21 mouse cellular contexts compared by ENCODE assay signal in the genomic region with DNA sequence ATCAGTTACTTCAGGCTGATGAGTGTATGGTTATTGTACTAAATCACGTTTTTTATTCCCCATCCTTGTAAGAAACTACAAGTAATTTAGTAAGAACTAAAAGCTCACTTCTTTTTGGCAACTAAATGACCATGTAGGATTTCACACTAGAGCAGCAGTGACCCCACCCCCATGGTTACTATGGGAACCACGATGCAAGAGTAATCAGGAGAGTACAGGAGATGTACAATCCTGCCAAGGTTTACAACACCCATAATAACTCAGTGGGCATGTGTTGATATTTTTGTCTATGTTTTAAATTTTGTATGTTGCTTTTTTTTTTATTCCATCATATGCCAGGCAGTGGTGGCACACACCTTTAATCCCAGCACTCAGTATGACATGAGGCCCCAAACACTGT. TPM values are rescaled to one million over a fixed set of nuclear protein-coding genes. Genes with fewer than 3 reads are reported as not detected.
A peak's percentile ranks its signal among the peaks of the same experiment; 100 is the strongest.
DNase-seq lines count a peak whose midpoint lies in the region; ATAC-seq lines count a peak whose summit lies in the region.
"Had no signal": no experiment of that assay in that cellular context is flagged by ENCODE, and none has a peak within 500 bp of the region (broad histone marks: within the 10 kb centered on the region; RNA-seq: fewer than 3 reads in every experiment).

No protein-coding gene starts in this region.

- H3K4me3 ChIP-seq in forebrain, embryonic 14.5 days (ENCODE audit: low read depth, low read length) = no peak overlapping the region
- no peak overlapping the region for H3K4me3 ChIP-seq in forebrain, embryonic 12.5 days (replicated peaks)
- no peak overlapping the region for H3K4me3 ChIP-seq in liver, embryonic 11.5 days (ENCODE audit: low read depth, low read length)
- H3K4me3 ChIP-seq: forebrain, embryonic 10.5 days; gastrocnemius, adult 2 months; heart, adult 2 months; hindbrain, embryonic 12.5 days; intestine, embryonic 15.5 days; limb, embryonic 13.5 days; midbrain, embryonic 12.5 days had no signal

- no peak overlapping the region for H3K4me2 ChIP-seq in forebrain, embryonic 14.5 days (ENCODE audit: low read length)
- H3K4me2 ChIP-seq in forebrain, embryonic 12.5 days = no peak overlapping the region
- no peak overlapping the region for H3K4me2 ChIP-seq in liver, embryonic 11.5 days
- H3K4me2 ChIP-seq: hindbrain, embryonic 12.5 days; intestine, embryonic 15.5 days; limb, embryonic 13.5 days; midbrain, embryonic 12.5 days had no signal

- no peak for ATAC-seq in forebrain, embryonic 14.5 days
- no peak for ATAC-seq in forebrain, embryonic 12.5 days (ENCODE audit: low FRiP score)
- no peak for ATAC-seq in liver, embryonic 11.5 days (replicated peaks; ENCODE audit: low FRiP score)
- peak; percentile 91 for ATAC-seq in megakaryocyte-erythroid progenitor cell, adult 5-6 weeks (replicated peaks; ENCODE audit: low FRiP score, low TSS enrichment, poor library complexity, severe bottlenecking)
- ATAC-seq: CD4-positive, CD25-positive, alpha-beta regulatory T cell, adult 4 months; intestine, embryonic 15.5 days had no signal

- 0 out of 2 replicates have a peak, but pooled peaks cover 7% of the 10 kb centered on the region for H3K36me3 ChIP-seq in forebrain, embryonic 14.5 days (ENCODE audit: control insufficient read depth, insufficient read depth, low read length)
- peaks cover 5% of the 10 kb centered on the region; the same call in 1 of the 2 replicates for H3K36me3 ChIP-seq in forebrain, embryonic 12.5 days (replicated peaks)
- H3K36me3 ChIP-seq in liver, embryonic 11.5 days (ENCODE audit: control insufficient read depth, insufficient read depth, low read length) = peaks cover 8% of the 10 kb centered on the region; the same call in 1 of the 2 replicates
- H3K36me3 ChIP-seq: intestine, embryonic 15.5 days had no signal

- DNase-seq in forebrain, embryonic 14.5 days (ENCODE audit: low spot score) = peak; percentile 34
- peak; percentile 5 for DNase-seq in liver, embryonic 11.5 days (ENCODE audit: low spot score)
- DNase-seq in liver = no peak
- peak; percentile 51 for DNase-seq in NIH3T3 (ENCODE audit: low read depth)
- DNase-seq in gastrocnemius, postnatal 36 days = no peak
- DNase-seq in cerebellum, adult 8-10 months = no peak
- DNase-seq: adrenal gland, adult 2 months; cerebellum, adult 9-10 months; gastrocnemius, adult 2 months; heart, adult 2 months; layer of hippocampus, postnatal 36 days; lung, adult 18-20 months had no signal

- no peaks in the 10 kb centered on the region for H3K27me3 ChIP-seq in forebrain, embryonic 14.5 days (replicated peaks; ENCODE audit: control insufficient read depth, insufficient read depth, low read length)
- H3K27me3 ChIP-seq in forebrain, embryonic 12.5 days = no peaks in the 10 kb centered on the region
- no peaks in the 10 kb centered on the region for H3K27me3 ChIP-seq in liver, embryonic 11.5 days (replicated peaks; ENCODE audit: control insufficient read depth, insufficient read depth, low read length)
- H3K27me3 ChIP-seq: hindbrain, embryonic 12.5 days; intestine, embryonic 15.5 days; limb, embryonic 13.5 days; midbrain, embryonic 12.5 days had no signal

- no peak overlapping the region for H3K9ac ChIP-seq in forebrain, embryonic 14.5 days (ENCODE audit: low read length)
- H3K9ac ChIP-seq in forebrain, embryonic 12.5 days = no peak overlapping the region
- H3K9ac ChIP-seq in liver, embryonic 11.5 days (ENCODE audit: low read depth, low read length) = no peak overlapping the region
- H3K9ac ChIP-seq: hindbrain, embryonic 12.5 days; intestine, embryonic 15.5 days; limb, embryonic 13.5 days; midbrain, embryonic 12.5 days had no signal

- H3K27ac ChIP-seq in forebrain, embryonic 14.5 days (ENCODE audit: low read depth, low read length) = no peak overlapping the region
- no peak overlapping the region for H3K27ac ChIP-seq in forebrain, embryonic 12.5 days
- H3K27ac ChIP-seq in liver, embryonic 11.5 days (ENCODE audit: low read depth, low read length) = no peak overlapping the region
- H3K27ac ChIP-seq: forebrain, embryonic 10.5 days; gastrocnemius, adult 2 months; heart, adult 2 months; hindbrain, embryonic 12.5 days; intestine, embryonic 15.5 days; limb, embryonic 13.5 days; midbrain, embryonic 12.5 days had no signal

- H3K9me3 ChIP-seq in forebrain, embryonic 14.5 days (replicated peaks; ENCODE audit: control insufficient read depth, low read length) = no peaks in the 10 kb centered on the region
- no peaks in the 10 kb centered on the region for H3K9me3 ChIP-seq in forebrain, embryonic 12.5 days
- no peaks in the 10 kb centered on the region for H3K9me3 ChIP-seq in liver, embryonic 11.5 days (ENCODE audit: control insufficient read depth, low read length)
- H3K9me3 ChIP-seq: forebrain, embryonic 10.5 days; G1E; hindbrain, embryonic 12.5 days; intestine, embryonic 15.5 days; limb, embryonic 13.5 days; midbrain, embryonic 12.5 days had no signal

- H3K4me1 ChIP-seq in forebrain, embryonic 14.5 days (ENCODE audit: control insufficient read depth, insufficient read depth, low read length) = no peaks in the 10 kb centered on the region
- no peaks in the 10 kb centered on the region for H3K4me1 ChIP-seq in forebrain, embryonic 12.5 days
- no peaks in the 10 kb centered on the region for H3K4me1 ChIP-seq in liver, embryonic 11.5 days (replicated peaks; ENCODE audit: control insufficient read depth, insufficient read depth, low read length)
- H3K4me1 ChIP-seq: hindbrain, embryonic 12.5 days; intestine, embryonic 15.5 days; limb, embryonic 13.5 days; midbrain, embryonic 12.5 days had no signal

- 73% methylated on average over 2 of the region's 2 CpGs for WGBS in forebrain, embryonic 14.5 days
- WGBS in forebrain, embryonic 12.5 days = 73% methylated on average over 2 of the region's 2 CpGs
- 73% methylated on average over 2 of the region's 2 CpGs for WGBS in liver, embryonic 11.5 days

- intact Hi-C loops in gastrocnemius, postnatal 36 days (cut with DNase I) = no loop called here

RNA-seq across cellular contexts. Expression of a gene that starts 45.2 kb away (rescaled TPM):
- 37.2 and 49.9 TPM in 2 replicates for polyA plus RNA-seq in forebrain, embryonic 14.5 days (2014; fragmentation: Nextera tagmentation; extraction: Ambion mirVana)
- 43.2 and 43.8 TPM in 2 replicates for polyA plus RNA-seq in forebrain, embryonic 12.5 days (2016; fragmentation: Nextera tagmentation; extraction: Ambion mirVana)
- polyA plus RNA-seq in liver, embryonic 11.5 days (2014; fragmentation: Nextera tagmentation; extraction: Ambion mirVana) = 36.5 and 37.9 TPM in 2 replicates
- 68.1 and 69.2 TPM in 2 replicates for total RNA-seq in megakaryocyte-erythroid progenitor cell, adult 5-6 weeks (2014; fragmentation: Nextera tagmentation)
- 117 and 122 TPM in 2 replicates for total RNA-seq in megakaryocyte-erythroid progenitor cell, adult 5-6 weeks (2017)
- total RNA-seq in gastrocnemius, postnatal 36 days (2021) = 10 to 100 TPM; 48.9 to 49.7 TPM

Comparison
In these comparisons a context has a peak if more than half of its experiments do, and no peak if none do; other contexts are left out.
1. DNase-seq: peak in forebrain, embryonic 14.5 days (single experiment), liver, embryonic 11.5 days (single experiment) and NIH3T3 (single experiment); none in liver (single experiment), gastrocnemius, postnatal 36 days (0 of 2) and cerebellum, adult 8-10 months (single experiment).